Mouse (Mus musculus) kidney, postnatal 0 days (tissue): ENCODE data around the gene Hsd17b7. TPM values are rescaled to one million over a fixed set of nuclear protein-coding genes. Genes with fewer than 3 reads are reported as not detected.

Experiments used
- ATAC-seq: fragments of 200-750 bp; cut with Nextera tagmentation; replicated peaks from 2 replicates; pipeline ENCODE4 v1.8.0; 2017; ENCODE audit warnings: low read depth, moderate number of reproducible peaks, moderate TSS enrichment, moderate library complexity; ENCODE audit not compliant: low FRiP score
- DNase-seq: peaks from one replicate; pipeline ENCODE4 v3.0.0-alpha.2; 2016; ENCODE audit warnings: low spot score
- H3K27ac ChIP-seq: fragments of 300-500 bp; sonication (generic); 2 replicates; pipeline ENCODE4 v1.5.1; 2014; ENCODE audit warnings: mild to moderate bottlenecking
- H3K27me3 ChIP-seq: fragments of 300-500 bp; sonication (generic); 2 replicates; pipeline ENCODE4 v1.6.1; 2014; ENCODE audit warnings: low read length, mixed read lengths; ENCODE audit not compliant: insufficient read depth
- H3K36me3 ChIP-seq: fragments of 300-500 bp; sonication (generic); 2 replicates; pipeline ENCODE4 v1.6.1; 2014; ENCODE audit warnings: low read length, mixed read lengths; ENCODE audit not compliant: insufficient read depth
- H3K4me1 ChIP-seq: fragments of 300-500 bp; sonication (generic); replicated peaks from 2 replicates; pipeline ENCODE4 v1.6.1; 2014; ENCODE audit warnings: antibody characterized with exemption, low read length, mixed read lengths; ENCODE audit not compliant: insufficient read depth
- H3K4me2 ChIP-seq: fragments of 300-500 bp; sonication (generic); 2 replicates; pipeline ENCODE4 v1.6.1; 2014; ENCODE audit warnings: mild to moderate bottlenecking, low read length, moderate library complexity, mixed read lengths
- H3K4me3 ChIP-seq: fragments of 300-500 bp; sonication (generic); replicated peaks from 2 replicates; pipeline ENCODE4 v1.5.1; 2014; ENCODE audit warnings: low read depth, low read length
- H3K9ac ChIP-seq: fragments of 300-500 bp; sonication (generic); 2 replicates; pipeline ENCODE4 v1.6.1; 2014; ENCODE audit warnings: low read depth, low read length
- H3K9me3 ChIP-seq: fragments of 300-500 bp; sonication (generic); replicated peaks from 2 replicates; pipeline ENCODE4 v1.6.1; 2016; ENCODE audit warnings: low read length, inconsistent platforms, mixed read lengths
- CTCF ChIP-seq: IDR thresholded peaks from 2 replicates; pipeline ENCODE4 v1.5.1; 2016; ENCODE audit warnings: antibody characterized with exemption, low read depth, mild to moderate bottlenecking, moderate library complexity
- WGBS: fragments of 180-500 bp; shearing (Covaris S2); extraction: QIAGEN DNeasy Blood & Tissue Kit; methylation state at CpG from one replicate; pipeline ENCODE4 v1.1.7; 2014; 5-methylcytosine and 5-hydroxymethylcytosine counted together
- polyA plus RNA-seq: library from polyadenylated mRNA; unstranded; fragments of >200 nt; fragmentation: Nextera tagmentation; extraction: Ambion mirVana; gene quantifications from 2 replicates; pipeline ENCODE4 v1.2.1, GENCODE M21; 2015

The Hsd17b7 gene
- polyA plus RNA-seq, 1 experiment from 2014 or later = 18.1 TPM

- Histone ChIP-seq H3K4me1 (no peaks in the 10 kb centered on the region), H3K9me3 (no peaks in the 10 kb centered on the region), H3K9ac (no peak overlapping the region), H3K4me3 (no peak overlapping the region), H3K27ac (no peak overlapping the region), H3K27me3 (no peaks in the 10 kb centered on the region), H3K36me3 (peaks cover 24% of the 10 kb centered on the region; the same call in 1 of the 2 replicates), H3K4me2 (no peak overlapping the region)
- DNase-seq = no peak
- no peak for TF ChIP-seq CTCF
- no peak for ATAC-seq
- WGBS = 94% methylated on average over 10 of the region's 10 CpGs
Measured at GRCm38 (mm10) chr1:169953106-169953505, 15.9 kb downstream of the Hsd17b7 start.

GRCm38 (mm10) chr1:169952636-169953035 is 16.4 kb downstream of the Hsd17b7 start:
- no peak overlapping the region for H3K4me2 ChIP-seq
- no peak overlapping the region for H3K27ac ChIP-seq
- H3K9me3 ChIP-seq = no peaks in the 10 kb centered on the region
- TF ChIP-seq CTCF = no peak
- no peak overlapping the region for H3K4me3 ChIP-seq
- H3K27me3 ChIP-seq = no peaks in the 10 kb centered on the region
- ATAC-seq = no peak
- H3K4me1 ChIP-seq = no peaks in the 10 kb centered on the region
- no peak for DNase-seq
- H3K9ac ChIP-seq = no peak overlapping the region
- H3K36me3 ChIP-seq = peaks cover 24% of the 10 kb centered on the region; the same call in 1 of the 2 replicates
- 95% methylated on average over 10 of the region's 10 CpGs for WGBS

- no peak for TF ChIP-seq CTCF
- 90% methylated on average over 6 of the region's 6 CpGs for WGBS
- ATAC-seq = no peak
Measured at GRCm38 (mm10) chr1:169951561-169951960, 17.5 kb downstream of the Hsd17b7 start.

GRCm38 (mm10) chr1:169950651-169951050 is 18.4 kb downstream of the Hsd17b7 start:
- Histone ChIP-seq H3K4me1 (no peaks in the 10 kb centered on the region), H3K27ac (no peak overlapping the region), H3K4me2 (no peak overlapping the region), H3K36me3 (peaks cover 20% of the 10 kb centered on the region; the same call in 1 of the 2 replicates), H3K4me3 (no peak overlapping the region), H3K9me3 (no peaks in the 10 kb centered on the region), H3K27me3 (no peaks in the 10 kb centered on the region), H3K9ac (no peak overlapping the region)
- no peak for DNase-seq
- no peak for ATAC-seq
- WGBS = 94% methylated on average over 4 of the region's 4 CpGs
- TF ChIP-seq CTCF = peak; percentile 47; the same call in 1 of the 2 replicates

More at GRCm38 (mm10) chr1:169951561-169951960, 17.5 kb downstream of the Hsd17b7 start:
- H3K27ac ChIP-seq = no peak overlapping the region
- H3K27me3 ChIP-seq = no peaks in the 10 kb centered on the region
- H3K4me3 ChIP-seq = no peak overlapping the region
- H3K4me1 ChIP-seq = no peaks in the 10 kb centered on the region
- no peak overlapping the region for H3K4me2 ChIP-seq
- H3K9me3 ChIP-seq = no peaks in the 10 kb centered on the region
- H3K36me3 ChIP-seq = peaks cover 24% of the 10 kb centered on the region; the same call in 1 of the 2 replicates
- no peak for DNase-seq
- no peak overlapping the region for H3K9ac ChIP-seq

- no peak overlapping the region for H3K27ac ChIP-seq
- DNase-seq = no peak
- TF ChIP-seq CTCF = no peak
- no peak for ATAC-seq
- H3K9me3 ChIP-seq = no peaks in the 10 kb centered on the region
- no peaks in the 10 kb centered on the region for H3K4me1 ChIP-seq
- 72% methylated on average over 7 of the region's 7 CpGs for WGBS
- no peak overlapping the region for H3K4me3 ChIP-seq
- no peak overlapping the region for H3K4me2 ChIP-seq
- H3K36me3 ChIP-seq = peaks cover 14% of the 10 kb centered on the region; the same call in 1 of the 2 replicates
- no peaks in the 10 kb centered on the region for H3K27me3 ChIP-seq
- no peak overlapping the region for H3K9ac ChIP-seq
Measured at GRCm38 (mm10) chr1:169949981-169950380, 19.1 kb downstream of the Hsd17b7 start.

- 0 out of 2 replicates have a peak, but pooled peaks cover 6% of the 10 kb centered on the region for H3K36me3 ChIP-seq
- no peak for TF ChIP-seq CTCF
- no peaks in the 10 kb centered on the region for H3K27me3 ChIP-seq
- H3K4me2 ChIP-seq = no peak overlapping the region
- no peak overlapping the region for H3K9ac ChIP-seq
- no peak overlapping the region for H3K27ac ChIP-seq
- no peaks in the 10 kb centered on the region for H3K4me1 ChIP-seq
- ATAC-seq (no peak), DNase-seq (no peak)
- no peaks in the 10 kb centered on the region for H3K9me3 ChIP-seq
- WGBS = 72% methylated on average over 7 of the region's 7 CpGs
- no peak overlapping the region for H3K4me3 ChIP-seq
Measured at GRCm38 (mm10) chr1:169948866-169949265, 20.2 kb downstream of the Hsd17b7 start.

GRCm38 (mm10) chr1:169948280-169948679 is 20.8 kb downstream of the Hsd17b7 start:
- no peaks in the 10 kb centered on the region for H3K9me3 ChIP-seq
- H3K4me1 ChIP-seq = no peaks in the 10 kb centered on the region
- H3K27me3 ChIP-seq = no peaks in the 10 kb centered on the region
- no peak overlapping the region for H3K9ac ChIP-seq
- 75% methylated on average over 7 of the region's 7 CpGs for WGBS
- H3K4me3 ChIP-seq = no peak overlapping the region
- H3K36me3 ChIP-seq = 0 out of 2 replicates have a peak, but pooled peaks cover 6% of the 10 kb centered on the region
- no peak overlapping the region for H3K4me2 ChIP-seq
- ATAC-seq = no peak
- no peak for TF ChIP-seq CTCF
- H3K27ac ChIP-seq = no peak overlapping the region
- DNase-seq = no peak
